Mouse (Mus musculus) myocyte (in vitro differentiated cells): ENCODE measurements at regions not wholly inside any gene's neighbourhood (a gene's known extent, or its start where the extent isn't known, plus 50 kb on each side); places are given as distances from the start of the nearest gene placed in this dataset.

Source experiments
- E2F4 ChIP-seq: IDR thresholded peaks from one replicate; pipeline ENCODE4 v1.6.1; 2011; ENCODE audit warnings: mild to moderate bottlenecking, control low read depth, moderate library complexity; ENCODE audit not compliant: insufficient read depth
- MAX ChIP-seq: IDR thresholded peaks from one replicate; pipeline ENCODE4 v1.6.1; 2011; ENCODE audit warnings: low read depth, mild to moderate bottlenecking, control low read depth
- MYOG ChIP-seq, 3 experiments: IDR thresholded peaks; one replicate each; pipeline ENCODE4 v1.6.1; 2011; ENCODE audit warnings: control low read depth in 2 of 3, low read depth in 2 of 3, mild to moderate bottlenecking in 2 of 3; ENCODE audit not compliant: insufficient read length in 2 of 3, control insufficient read depth in 1 of 3, insufficient read depth in 1 of 3
- POLR2A ChIP-seq: IDR thresholded peaks from one replicate; pipeline ENCODE4 v1.6.1; 2011; ENCODE audit warnings: low read depth, mild to moderate bottlenecking, control low read depth, moderate library complexity; ENCODE audit not compliant: insufficient read length
- TCF12 ChIP-seq: IDR thresholded peaks from one replicate; pipeline ENCODE4 v1.6.1; 2011; ENCODE audit warnings: mild to moderate bottlenecking, control low read depth; ENCODE audit not compliant: poor library complexity, insufficient read depth, severe bottlenecking
- USF1 ChIP-seq: IDR thresholded peaks from one replicate; pipeline ENCODE4 v1.6.1; 2011; ENCODE audit warnings: low read depth, mild to moderate bottlenecking, control low read depth, moderate library complexity

- TF ChIP-seq POLR2A, result no peak
- peak in 1 of 3 experiments; percentile 33 for TF ChIP-seq MYOG (IDR thresholded peaks at IDR 0.05; ENCODE audit: control insufficient read depth in 1 of 3, insufficient read depth in 1 of 3, insufficient read length in 2 of 3, low read depth in 2 of 3)
- TF ChIP-seq E2F4, result no peak
- no peak for TF ChIP-seq MAX
- no peak for TF ChIP-seq USF1
- TF ChIP-seq TCF12, result no peak
Observed at GRCm38 (mm10) chr16:24172065-24172464, 183.4 kb upstream of the Bcl6 start.
